Mouse (Mus musculus) left cerebral cortex, postnatal 10 days (tissue): Measurements from ENCODE around the gene Irak4. TPM values are rescaled to one million over a fixed set of nuclear protein-coding genes. Genes with fewer than 3 reads are reported as not detected.

Experiments used
- DNase-seq, 2 experiments: peaks; one replicate each; pipeline ENCODE4 v3.0.0; 2021 to 2022; ENCODE audit warnings: low spot score in 2 of 2, mixed read lengths in 1 of 2; ENCODE audit errors: extremely low spot score in 1 of 2
- intact Hi-C: fragments of 180-260 bp; cut with DNase I; formaldehyde crosslinking; loops from one replicate; pipeline ENCODE4 v1.15.1; 2025
- total RNA-seq, 2 experiments: library from RNA; stranded (reverse); gene quantifications; 2 replicates each; pipeline ENCODE4 v1.2.3; 2021

Irak4 gene
- total RNA-seq: 1 to 10 TPM; 1.6 TPM

GRCm38 (mm10) chr15:94543409-94544051 is at the start of gene Irak4, which contains the start of gene Pus7l:
Gene Irak4, plus strand, starts transcription at chr15:94543643.
Gene Pus7l, minus strand, starts transcription at chr15:94543547.
- intact Hi-C loops: no loop called here
- peak; percentile 88 to 94 for DNase-seq

DNA sequence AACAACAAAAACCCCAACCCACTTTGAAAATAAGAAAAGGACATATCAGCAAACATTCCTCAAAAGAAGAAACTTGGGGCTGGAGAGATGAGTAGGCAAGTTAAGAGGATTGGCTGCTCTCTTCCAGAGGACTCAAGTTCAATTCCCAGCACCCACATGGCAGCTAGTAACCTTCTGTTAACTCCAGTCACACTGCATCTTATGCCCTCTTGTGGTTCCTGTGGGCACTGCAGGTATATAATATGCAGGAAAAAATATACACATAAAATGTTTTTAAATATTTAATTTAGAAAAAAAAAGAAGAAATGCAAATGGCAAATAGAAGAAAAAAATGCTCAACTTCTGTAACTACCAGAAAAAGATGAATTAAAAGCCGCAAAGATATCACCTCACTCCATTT is 49.0 kb upstream of the Irak4 start:
- intact Hi-C loops: no loop called here

DNA sequence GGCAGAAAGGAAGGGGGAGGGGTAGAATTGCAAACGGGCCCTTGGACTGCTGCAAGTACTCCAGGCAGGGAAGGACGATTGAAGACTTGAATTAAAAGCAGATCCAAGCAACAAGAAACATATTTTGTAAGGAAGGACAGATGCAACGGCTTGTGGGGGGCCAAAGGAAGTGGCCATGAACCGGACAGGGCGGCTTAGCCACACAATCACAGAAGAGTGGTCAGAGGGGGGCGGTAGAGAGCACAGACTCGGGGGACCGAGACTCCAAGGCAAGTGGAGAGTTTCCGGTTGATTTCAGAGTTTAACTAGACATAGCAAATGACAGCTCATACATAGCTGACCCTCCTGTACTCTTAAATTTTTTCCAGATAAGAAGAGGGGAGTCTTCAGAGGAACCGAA is 47.5 kb upstream of the Irak4 start:
- intact Hi-C loops: no loop called here
- peak in 1 of 2 experiments; percentile 19 for DNase-seq

More for the DNA sequence above, 49.0 kb upstream of the Irak4 start:
- DNase-seq: no peak

- intact Hi-C loops: no loop called here
- DNase-seq: no peak
These were observed 44.2 kb upstream of the Irak4 start for GRCm38 (mm10) chr15:94499260-94499659.

DNA sequence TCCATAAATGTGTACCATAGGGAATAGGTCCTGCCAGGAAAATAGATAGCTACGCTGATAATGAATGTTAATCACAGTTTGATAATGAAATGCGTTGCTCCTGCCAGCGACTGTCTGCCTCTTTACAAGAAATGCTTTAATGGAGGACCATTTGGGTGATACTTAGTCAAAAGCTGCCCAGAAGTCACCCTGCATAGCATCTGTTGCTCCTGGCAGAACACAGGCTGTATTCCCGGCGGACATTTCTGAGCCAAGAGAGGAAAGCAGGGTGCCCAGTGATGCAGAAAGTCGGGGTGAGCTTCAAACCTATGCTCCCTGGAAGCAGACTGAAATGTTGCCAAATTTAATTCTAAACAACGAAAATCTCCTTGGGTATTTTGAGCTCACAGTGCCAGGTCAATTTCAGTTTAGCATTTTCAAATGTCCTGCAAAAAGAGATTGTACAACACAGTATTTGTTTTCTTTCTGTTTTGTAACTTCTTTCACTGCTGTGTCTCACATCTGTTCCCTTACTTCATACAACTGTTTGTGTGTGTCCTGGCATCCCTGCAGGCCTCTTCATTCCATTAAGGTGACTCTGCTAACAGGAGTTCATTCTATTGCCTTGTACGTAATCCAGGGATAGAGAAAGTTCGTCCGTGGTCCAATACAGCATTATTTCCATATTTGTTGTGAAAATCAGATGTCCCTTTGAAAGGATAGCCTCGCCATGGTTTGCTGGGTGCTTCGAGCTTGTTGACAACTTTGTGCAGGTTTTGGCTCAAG is 39.8 kb upstream of the Irak4 start:
- DNase-seq: no peak
- intact Hi-C loops: no loop called here

GRCm38 (mm10) chr15:94517913-94518491 is 25.4 kb upstream of the Irak4 start:
- intact Hi-C loops: loop anchor here (5.0 to 10.0 kb wide), 3 partner anchors 113 to 251 kb away; no protein-coding TSS in a partner anchor

GRCm38 (mm10) chr15:94520205-94520900 is 23.1 kb upstream of the Irak4 start:
- DNase-seq: peak in 1 of 2 experiments; percentile 59
- intact Hi-C loops: no loop called here

More at GRCm38 (mm10) chr15:94517913-94518491, 25.4 kb upstream of the Irak4 start:
- DNase-seq: no peak

GRCm38 (mm10) chr15:94520959-94521358 is 22.5 kb upstream of the Irak4 start:
- DNase-seq: no peak
- intact Hi-C loops: no loop called here

- intact Hi-C loops: no loop called here
- no peak for DNase-seq
These were observed 20.2 kb upstream of the Irak4 start for GRCm38 (mm10) chr15:94523251-94523650.

DNA sequence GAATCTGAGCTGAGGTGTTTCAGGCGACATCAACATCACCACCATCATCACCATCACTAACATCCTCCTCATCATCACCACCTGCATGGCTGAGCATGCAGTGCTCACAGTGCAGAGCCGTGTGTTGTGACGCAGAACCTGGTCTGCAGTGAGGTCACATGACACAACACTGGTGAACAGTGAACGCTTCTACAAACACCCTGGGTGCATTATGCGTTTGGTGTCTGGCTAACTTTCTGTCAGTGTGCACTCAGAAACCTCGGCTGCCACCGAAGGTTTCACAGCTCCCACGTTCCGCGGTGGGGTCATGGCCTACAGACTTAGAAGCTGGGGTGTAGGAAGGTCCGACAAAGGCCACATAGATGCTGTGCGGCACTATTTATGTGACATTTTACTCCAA is 18.5 kb upstream of the Irak4 start:
- intact Hi-C loops: no loop called here
- no peak for DNase-seq

DNA sequence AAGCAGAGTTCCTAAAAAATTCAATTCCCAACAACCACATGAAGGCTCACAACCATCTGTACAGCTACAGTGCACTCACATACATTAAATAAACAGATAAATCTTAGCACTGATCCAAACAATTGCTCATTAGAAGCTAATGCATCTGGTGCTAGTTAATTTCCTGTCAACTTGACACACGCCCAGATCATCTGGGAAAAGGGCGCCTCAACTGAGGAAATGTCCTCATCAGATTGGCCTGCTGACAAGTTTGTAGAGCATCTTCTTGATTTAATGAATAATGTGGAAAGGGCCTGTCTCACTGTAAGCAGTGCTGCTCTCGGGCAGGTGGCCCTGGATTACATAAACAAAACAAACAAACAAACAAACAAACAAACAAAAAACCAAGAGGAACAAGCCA is 12.9 kb upstream of the Irak4 start:
- intact Hi-C loops: no loop called here
- no peak for DNase-seq

DNA sequence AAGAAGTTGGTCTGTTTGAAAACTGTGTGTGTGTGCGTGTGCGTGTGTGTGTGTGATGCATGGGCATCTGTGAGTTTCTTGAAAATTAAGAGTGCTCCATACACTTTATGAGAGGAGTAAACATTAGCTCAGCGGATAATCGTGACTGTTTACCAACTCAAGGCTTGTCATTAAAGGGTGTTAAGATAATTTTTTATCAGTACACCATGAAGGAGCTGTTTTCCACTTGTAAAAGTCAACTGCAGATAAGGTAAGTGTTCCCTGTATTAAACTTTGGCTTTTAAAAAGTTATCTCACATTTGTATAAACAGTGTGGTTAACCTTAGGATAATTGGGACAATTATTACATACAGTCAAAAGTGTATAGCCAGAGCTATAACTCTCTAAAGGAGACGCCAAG is 11.1 kb upstream of the Irak4 start:
- no peak for DNase-seq
- intact Hi-C loops: no loop called here

DNA sequence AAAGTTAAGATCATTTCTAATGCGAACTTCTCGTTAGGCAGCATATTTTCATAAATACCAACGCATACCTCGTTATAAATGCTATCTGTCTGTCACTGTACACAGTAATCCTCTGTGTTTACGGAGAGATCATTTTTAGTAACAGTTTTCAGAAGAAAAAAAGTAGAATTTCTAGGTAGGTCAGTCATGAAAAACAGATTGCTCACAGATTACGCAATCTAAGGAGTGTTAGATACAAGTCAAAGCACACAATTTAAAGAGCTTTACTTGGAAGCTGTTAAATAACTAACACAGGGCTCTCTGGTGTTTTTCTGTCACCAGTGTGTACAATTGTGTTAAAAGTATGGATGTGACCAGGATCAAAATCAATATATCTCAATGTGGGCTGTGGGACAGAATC is 10.5 kb upstream of the Irak4 start:
- no peak for DNase-seq
- intact Hi-C loops: no loop called here

- intact Hi-C loops: no loop called here
- DNase-seq: no peak
These were observed 7.9 kb upstream of the Irak4 start for GRCm38 (mm10) chr15:94535521-94535920.

- DNase-seq: no peak
- intact Hi-C loops: no loop called here
These were observed 4.1 kb upstream of the Irak4 start for GRCm38 (mm10) chr15:94539296-94539695.

DNA sequence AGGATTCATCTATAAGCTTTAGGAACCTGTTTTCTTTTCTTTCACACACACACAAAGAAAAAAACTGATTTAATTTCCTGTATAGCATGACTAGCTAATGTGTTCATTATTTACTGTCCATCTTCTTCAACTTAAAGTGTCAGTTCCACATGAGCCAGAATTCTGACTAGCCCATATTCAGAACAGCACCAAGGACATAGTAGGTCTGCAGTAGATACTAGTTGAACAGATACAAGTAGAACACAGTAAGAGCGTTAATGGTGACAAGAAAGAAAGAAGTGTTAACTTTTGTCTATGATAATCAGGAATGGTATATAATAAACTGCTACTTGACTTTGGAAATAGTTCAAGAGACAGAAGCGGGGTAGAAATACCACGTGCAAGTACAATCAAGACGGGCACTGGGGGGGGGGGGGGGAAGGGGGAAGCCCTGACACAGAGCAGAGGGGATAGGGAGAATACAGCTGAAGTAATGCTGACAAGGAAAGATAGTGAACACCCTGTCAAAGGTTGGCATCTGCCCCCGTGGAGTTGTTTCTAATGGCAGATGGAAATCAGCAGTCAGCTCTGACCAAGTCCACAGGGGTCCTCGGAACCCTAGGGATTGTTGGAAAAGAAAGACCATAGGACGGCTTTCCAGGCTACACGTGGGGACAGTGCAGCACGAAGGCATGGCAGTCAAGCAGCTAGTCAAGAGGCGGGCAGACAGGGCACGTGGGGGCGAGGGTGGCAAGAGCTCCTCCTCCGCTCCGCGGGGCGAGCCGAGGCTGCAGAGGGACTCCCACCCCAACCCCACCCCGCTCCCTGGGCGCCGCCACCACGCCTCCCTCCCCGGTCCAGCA is 655 bp upstream of the Irak4 start:
- DNase-seq: no peak

GRCm38 (mm10) chr15:94544052-94544636 is 701 bp downstream of the Irak4 start:
- no peak for DNase-seq
- intact Hi-C loops: no loop called here

More for the DNA sequence above, 655 bp upstream of the Irak4 start:
- intact Hi-C loops: no loop called here

DNA sequence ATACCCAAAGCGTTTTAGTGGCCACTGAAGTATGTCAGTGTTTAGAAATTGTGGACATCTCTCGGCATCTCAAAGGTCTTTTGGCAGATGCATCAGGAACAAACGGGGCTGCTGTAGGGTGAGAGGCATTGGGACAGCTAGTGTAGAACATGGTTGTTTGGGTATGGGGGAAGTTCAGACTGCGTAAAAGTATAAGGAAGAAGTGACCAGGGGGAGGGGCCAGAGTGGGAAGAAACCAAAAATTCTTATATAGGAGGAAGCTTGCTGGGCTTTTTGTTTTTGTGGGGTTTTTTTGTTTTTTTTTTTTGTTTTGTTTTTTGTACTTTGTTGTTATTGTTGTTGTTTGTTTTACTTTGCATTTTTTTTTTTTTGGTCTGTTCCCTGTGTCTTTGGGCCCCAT is 1.4 kb downstream of the Irak4 start:
- intact Hi-C loops: no loop called here
- no peak for DNase-seq
